Mouse (Mus musculus) MEL (cell line): ENCODE results near the gene Ubl5. TPM values are rescaled to one million over a fixed set of nuclear protein-coding genes. Genes with fewer than 3 reads are reported as not detected.

Experiments
- DNase-seq: peaks from one replicate; pipeline ENCODE4 v3.0.0; 2011; ENCODE audit warnings: low read depth, low spot score
- H3K27ac ChIP-seq: 2 replicates; pipeline ENCODE4 v1.5.1; 2012; ENCODE audit warnings: low read depth, mild to moderate bottlenecking, control low read depth, low read length, moderate library complexity; ENCODE audit not compliant: control insufficient read depth
- H3K27me3 ChIP-seq, 2 experiments: fragments of 150-350 bp in 1 of 2; sonication (generic) in 1 of 2; 2 replicates each; pipeline ENCODE4 v1.6.1; 2012; ENCODE audit warnings: low read length in 2 of 2, mild to moderate bottlenecking in 2 of 2, improper control_type of control experiment in 1 of 2, moderate library complexity in 1 of 2; ENCODE audit not compliant: insufficient read depth in 2 of 2, control insufficient read depth in 1 of 2
- H3K36me3 ChIP-seq, 2 experiments: 2 replicates each; pipeline ENCODE4 v1.6.1; 2012 to 2014; ENCODE audit warnings: low read length in 2 of 2, improper control_type of control experiment in 1 of 2, inconsistent platforms in 1 of 2, mild to moderate bottlenecking in 1 of 2; ENCODE audit not compliant: insufficient read depth in 2 of 2, control insufficient read depth in 1 of 2
- H3K4me1 ChIP-seq, 2 experiments: fragments of 150-350 bp in 1 of 2; sonication (generic) in 1 of 2; 2 replicates each; pipeline ENCODE4 v1.6.1; 2012; ENCODE audit warnings: low read length in 2 of 2, improper control_type of control experiment in 1 of 2, mild to moderate bottlenecking in 1 of 2; ENCODE audit not compliant: insufficient read depth in 2 of 2, control insufficient read depth in 1 of 2
- H3K4me3 ChIP-seq, 2 experiments: fragments of 150-350 bp in 1 of 2; sonication (generic) in 1 of 2; 2 replicates each; pipeline ENCODE4 v1.5.1; 2012; ENCODE audit warnings: low read depth in 2 of 2, low read length in 2 of 2, mild to moderate bottlenecking in 2 of 2, moderate library complexity in 2 of 2, control low read depth in 1 of 2, improper control_type of control experiment in 1 of 2; ENCODE audit not compliant: control insufficient read depth in 1 of 2, insufficient read depth in 1 of 2
- H3K79me2 ChIP-seq: 2 replicates; pipeline ENCODE4 v1.6.1; 2012; ENCODE audit warnings: mild to moderate bottlenecking, low read length, moderate library complexity; ENCODE audit not compliant: control insufficient read depth, poor library complexity, insufficient read depth
- H3K9ac ChIP-seq: 2 replicates; pipeline ENCODE4 v1.6.1; 2012; ENCODE audit warnings: low read depth, mild to moderate bottlenecking, control low read depth, low read length, moderate library complexity; ENCODE audit not compliant: control insufficient read depth, poor library complexity, severe bottlenecking
- H3K9me3 ChIP-seq: fragments of 150-350 bp; sonication (generic); replicated peaks from 2 replicates; pipeline ENCODE4 v1.6.1; 2012; ENCODE audit warnings: mild to moderate bottlenecking, low read length, improper control_type of control experiment, moderate library complexity; ENCODE audit not compliant: insufficient read depth
- CHD1 ChIP-seq: IDR thresholded peaks from 2 replicates; pipeline ENCODE4 v1.6.1; 2012; ENCODE audit warnings: low read depth, mild to moderate bottlenecking, inconsistent platforms, low read length, improper control_type of control experiment
- CHD2 ChIP-seq: IDR thresholded peaks from 2 replicates; pipeline ENCODE4 v1.6.1; 2011; ENCODE audit warnings: low read length, improper control_type of control experiment
- CTCF ChIP-seq, 3 experiments: IDR thresholded peaks in 2 of 3; conservative IDR thresholded peaks in 1 of 3; 2 replicates each; pipeline ENCODE4 v1.5.1; 2011 to 2012; ENCODE audit warnings: low read length in 3 of 3, low read depth in 2 of 3, mild to moderate bottlenecking in 2 of 3, improper control_type of control experiment in 1 of 3, inconsistent platforms in 1 of 3, mixed read lengths in 1 of 3, moderate library complexity in 1 of 3; ENCODE audit not compliant: control insufficient read depth in 1 of 3, insufficient read depth in 1 of 3, poor library complexity in 1 of 3, severe bottlenecking in 1 of 3
- E2F4 ChIP-seq: IDR thresholded peaks from 2 replicates; pipeline ENCODE4 v1.6.1; 2011; ENCODE audit warnings: low read depth, low read length, improper control_type of control experiment, borderline replicate concordance
- EP300 ChIP-seq, 2 experiments: IDR thresholded peaks; 2 replicates each; pipeline ENCODE4 v1.6.1; 2011; ENCODE audit warnings: improper control_type of control experiment in 2 of 2, low read length in 2 of 2, low read depth in 1 of 2, mild to moderate bottlenecking in 1 of 2
- GABPA ChIP-seq: IDR thresholded peaks from 2 replicates; pipeline ENCODE4 v1.6.1; 2012; ENCODE audit warnings: low read depth, mild to moderate bottlenecking, inconsistent platforms, low read length, improper control_type of control experiment, moderate library complexity
- GATA1 ChIP-seq: IDR thresholded peaks from 2 replicates; pipeline ENCODE4 v1.6.1; 2011; ENCODE audit warnings: low read depth, low read length, improper control_type of control experiment
- HCFC1 ChIP-seq: IDR thresholded peaks from 2 replicates; pipeline ENCODE4 v1.6.1; 2012; ENCODE audit warnings: low read depth, mild to moderate bottlenecking, inconsistent platforms, low read length, improper control_type of control experiment, moderate library complexity
- KAT2A ChIP-seq: conservative IDR thresholded peaks from 2 replicates; pipeline ENCODE4 v1.6.1; 2012; ENCODE audit warnings: low read depth, low read length, improper control_type of control experiment, inconsistent platforms
- MAFK ChIP-seq: IDR thresholded peaks from 2 replicates; pipeline ENCODE4 v1.6.1; 2011; ENCODE audit warnings: low read depth, mild to moderate bottlenecking, low read length, improper control_type of control experiment, borderline replicate concordance
- MAZ ChIP-seq: IDR thresholded peaks from 2 replicates; pipeline ENCODE4 v1.6.1; 2012; ENCODE audit warnings: low read depth, mild to moderate bottlenecking, inconsistent platforms, low read length, improper control_type of control experiment
- MEF2A ChIP-seq: IDR thresholded peaks from 2 replicates; pipeline ENCODE4 v1.6.1; 2014; ENCODE audit warnings: low read depth, mild to moderate bottlenecking, inconsistent platforms, low read length, improper control_type of control experiment; ENCODE audit not compliant: poor library complexity, insufficient replicate concordance, severe bottlenecking; ENCODE audit errors: extremely low read depth
- MXI1 ChIP-seq: IDR thresholded peaks from 2 replicates; pipeline ENCODE4 v1.6.1; 2011; ENCODE audit warnings: mild to moderate bottlenecking, low read depth, low read length, improper control_type of control experiment
- NRF1 ChIP-seq: IDR thresholded peaks from 2 replicates; pipeline ENCODE4 v1.6.1; 2014; ENCODE audit warnings: low read depth, mild to moderate bottlenecking, inconsistent platforms, low read length, improper control_type of control experiment, moderate library complexity; ENCODE audit not compliant: poor library complexity, insufficient read depth, severe bottlenecking
- POLR2A ChIP-seq, 2 experiments: IDR thresholded peaks; 2 replicates each; pipeline ENCODE4 v1.6.1; 2011 to 2012; ENCODE audit warnings: low read length in 2 of 2, mild to moderate bottlenecking in 2 of 2, control low read depth in 1 of 2, improper control_type of control experiment in 1 of 2, low read depth in 1 of 2, moderate library complexity in 1 of 2; ENCODE audit not compliant: control insufficient read depth in 1 of 2, insufficient read depth in 1 of 2, poor library complexity in 1 of 2
- POLR2AphosphoS2 ChIP-seq: IDR thresholded peaks from 2 replicates; pipeline ENCODE4 v1.6.1; 2011; ENCODE audit warnings: low read length, improper control_type of control experiment
- POLR2AphosphoS5 ChIP-seq: IDR thresholded peaks from 2 replicates; pipeline ENCODE4 v1.6.1; 2012; ENCODE audit warnings: low read depth, borderline replicate concordance, mild to moderate bottlenecking, inconsistent platforms, low read length, moderate library complexity, mixed read lengths
- RAD21 ChIP-seq: IDR thresholded peaks from 2 replicates; pipeline ENCODE4 v1.6.1; 2011; ENCODE audit warnings: mild to moderate bottlenecking, low read depth, low read length, improper control_type of control experiment
- RCOR1 ChIP-seq: IDR thresholded peaks from 2 replicates; pipeline ENCODE4 v1.6.1; 2012; ENCODE audit warnings: low read depth, mild to moderate bottlenecking, inconsistent platforms, low read length, improper control_type of control experiment
- SIN3A ChIP-seq: IDR thresholded peaks from 2 replicates; pipeline ENCODE4 v1.6.1; 2012; ENCODE audit warnings: low read length, improper control_type of control experiment, inconsistent platforms
- SMC3 ChIP-seq: IDR thresholded peaks from 2 replicates; pipeline ENCODE4 v1.6.1; 2011; ENCODE audit warnings: low read depth, low read length, improper control_type of control experiment
- TAL1 ChIP-seq: IDR thresholded peaks from 2 replicates; pipeline ENCODE4 v1.6.1; 2012; ENCODE audit warnings: mild to moderate bottlenecking, inconsistent platforms, low read length, moderate library complexity, mixed read lengths
- TBP ChIP-seq: IDR thresholded peaks from 2 replicates; pipeline ENCODE4 v1.8.0; 2011; ENCODE audit warnings: low read depth, low read length, improper control_type of control experiment
- TCF12 ChIP-seq: IDR thresholded peaks from 2 replicates; pipeline ENCODE4 v1.6.1; 2014; ENCODE audit warnings: low read depth, mild to moderate bottlenecking, inconsistent platforms, low read length, improper control_type of control experiment, moderate library complexity
- USF1 ChIP-seq: IDR thresholded peaks from 2 replicates; pipeline ENCODE4 v1.6.1; 2014; ENCODE audit warnings: low read depth, mild to moderate bottlenecking, inconsistent platforms, low read length, improper control_type of control experiment, moderate library complexity
- ZMIZ1 ChIP-seq: IDR thresholded peaks from 2 replicates; pipeline ENCODE4 v1.6.1; 2012; ENCODE audit warnings: low read depth, mild to moderate bottlenecking, inconsistent platforms, low read length, improper control_type of control experiment, moderate library complexity
- polyA plus RNA-seq, 2 experiments: library from polyadenylated mRNA; stranded (reverse) in 1 of 2; unstranded in 1 of 2; fragments of >175 nt in 1 of 2; fragments of >200 nt in 1 of 2; gene quantifications; 2 replicates each; pipeline versions ENCODE4 v1.2.1 to v1.2.4; 2012; ENCODE audit warnings: low replicate concordance in 2 of 2, low read depth in 1 of 2; ENCODE audit not compliant: insufficient read length in 2 of 2, insufficient read depth in 1 of 2, missing spikeins in 1 of 2
- total RNA-seq: library from RNA; depleted of rRNA; stranded (reverse); fragments of 300-350 nt; gene quantifications from 2 replicates; pipeline ENCODE4 v1.2.3, GENCODE M21; 2012

Ubl5 gene
- total and polyA plus RNA-seq, 3 experiments: 850 to 1,103 TPM; not detected in 1

DNA sequence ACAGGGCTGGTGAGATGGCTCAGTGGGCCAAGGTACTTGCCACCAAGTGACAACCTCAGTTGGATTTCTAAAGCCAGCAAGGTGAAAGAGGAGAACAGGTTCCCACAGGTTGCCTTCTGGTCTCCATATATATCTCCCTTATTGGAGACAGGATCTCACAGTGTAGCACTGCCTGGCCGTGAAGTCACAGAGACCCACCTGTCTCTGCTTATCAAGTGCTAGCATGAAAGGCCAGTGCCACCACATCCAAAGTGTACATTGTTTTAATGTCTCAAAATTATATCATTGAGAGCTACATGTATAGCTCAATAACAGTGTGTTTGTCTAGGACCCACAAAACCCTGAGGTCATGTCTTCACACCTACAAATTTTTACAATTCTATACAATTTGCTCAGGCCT lies 36.4 kb upstream of the Ubl5 start:
- Histone ChIP-seq H3K79me2 (peaks cover 3% of the 10 kb centered on the region; the same call in 1 of the 2 replicates), H3K27ac (no peak overlapping the region), H3K36me3 (peaks cover 0 to 11% of the 10 kb centered on the region in 2 experiments; a peak in 2 of 4 replicates), H3K9ac (no peak overlapping the region), H3K27me3 (no peaks in the 10 kb centered on the region), H3K9me3 (no peaks in the 10 kb centered on the region), H3K4me3 (peak overlapping the region in 1 of 2 experiments; percentile 84; a peak in 1 of 4 replicates), H3K4me1 (peaks cover 0 to 3% of the 10 kb centered on the region in 2 experiments; a peak in 2 of 4 replicates)
- no peak for TF ChIP-seq USF1
- no peak for TF ChIP-seq POLR2AphosphoS5
- no peak for TF ChIP-seq E2F4
- TF ChIP-seq EP300 (IDR thresholded peaks at IDR 0.05; ENCODE audit: low read depth in 1 of 2, low read length in 2 of 2): no peak
- no peak for TF ChIP-seq GABPA
- TF ChIP-seq HCFC1: 0 out of 2 replicates have a peak, but pooled peaks have one; percentile 0
- no peak for TF ChIP-seq NRF1
- TF ChIP-seq TCF12: no peak
- DNase-seq: peak; percentile 30

DNA sequence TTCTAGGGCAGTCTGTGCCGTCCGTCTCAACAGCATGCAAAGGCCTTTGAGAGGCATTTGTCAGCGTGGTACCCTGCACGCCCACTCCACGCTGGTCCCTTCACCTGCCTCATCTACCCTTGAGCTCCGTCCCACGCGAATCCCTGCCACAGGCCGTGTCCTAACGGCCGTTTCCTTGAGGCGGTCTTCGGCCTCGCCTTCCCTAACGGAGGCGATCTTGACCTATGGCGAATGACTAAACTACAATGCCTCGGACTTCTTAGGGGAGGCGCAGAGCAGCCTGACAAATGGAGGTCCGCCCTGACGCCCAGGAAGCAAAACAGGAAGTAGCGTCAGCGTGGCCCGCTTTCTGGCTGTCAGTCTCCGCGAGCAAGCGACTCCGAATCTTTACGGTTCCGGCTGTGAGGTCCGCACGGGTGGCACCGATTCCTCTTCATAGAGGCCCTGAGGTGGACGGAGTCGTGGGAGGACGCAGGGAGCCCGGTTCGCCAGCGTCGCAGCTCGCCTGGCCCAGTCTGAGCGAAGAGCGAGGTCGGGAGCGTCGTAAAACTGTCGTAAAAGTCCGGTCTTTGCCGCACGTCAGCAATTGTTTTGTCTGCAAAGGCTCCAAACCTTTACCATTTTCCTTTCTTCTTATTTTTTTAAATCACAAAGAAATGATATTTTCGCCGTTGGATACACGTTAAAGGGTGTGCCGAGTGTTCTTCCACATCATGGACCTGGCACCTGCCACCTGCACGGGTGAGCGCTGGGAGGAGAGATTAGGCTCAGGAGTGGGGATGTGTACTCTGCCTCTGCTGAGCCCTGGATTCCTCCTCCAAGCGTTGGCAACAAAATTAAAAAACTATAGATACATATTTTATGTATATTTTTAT lies 35.3 kb upstream of the Ubl5 start:
- Histone ChIP-seq H3K79me2 (peaks cover 3% of the 10 kb centered on the region; the same call in 1 of the 2 replicates), H3K9ac (peak overlapping the region; percentile 82), H3K36me3 (peaks cover 0 to 11% of the 10 kb centered on the region in 2 experiments; a peak in 2 of 4 replicates), H3K9me3 (no peaks in the 10 kb centered on the region), H3K4me3 (peak overlapping the region; percentile 78 to 84), H3K4me1 (peaks cover 0 to 3% of the 10 kb centered on the region in 2 experiments; a peak in 2 of 4 replicates), H3K27me3 (no peaks in the 10 kb centered on the region), H3K27ac (peak overlapping the region; percentile 90)
- peak; percentile 100 for DNase-seq
- TF ChIP-seq MEF2A: no peak
- no peak for TF ChIP-seq TAL1
- TF ChIP-seq GATA1: peak; percentile 43; the same call in 1 of the 2 replicates
- TF ChIP-seq EP300 (IDR thresholded peaks at IDR 0.05; ENCODE audit: low read depth in 1 of 2, low read length in 2 of 2): no peak
- TF ChIP-seq KAT2A: peak; percentile 90
- TF ChIP-seq CHD1: peak; percentile 73; the same call in 1 of the 2 replicates
- TF ChIP-seq TBP: peak; percentile 87
- TF ChIP-seq MAZ: no peak
- peak; percentile 65 for TF ChIP-seq TCF12
- TF ChIP-seq GABPA: no peak; the same call in 1 of the 2 replicates
- TF ChIP-seq HCFC1: peak; percentile 91
- TF ChIP-seq CHD2: no peak
- peak; percentile 94 for TF ChIP-seq SIN3A
- TF ChIP-seq POLR2AphosphoS2: peak; percentile 89; the same call in 1 of the 2 replicates
- TF ChIP-seq ZMIZ1: peak; percentile 87
- peak; percentile 94 to 98 for TF ChIP-seq POLR2A (IDR thresholded peaks at IDR 0.05; ENCODE audit: control insufficient read depth in 1 of 2, insufficient read depth in 1 of 2, low read depth in 1 of 2, low read length in 2 of 2, poor library complexity in 1 of 2)
- TF ChIP-seq MXI1: peak; percentile 93
- TF ChIP-seq POLR2AphosphoS5: peak; percentile 91; the same call in 1 of the 2 replicates
- peak; percentile 58; the same call in 1 of the 2 replicates for TF ChIP-seq MAFK
- no peak for TF ChIP-seq USF1
- no peak for TF ChIP-seq CTCF (IDR thresholded peaks at IDR 0.05 in 2 of 3, conservative IDR thresholded peaks at IDR 0.05 in 1 of 3; ENCODE audit: control insufficient read depth in 1 of 3, insufficient read depth in 1 of 3, low read depth in 2 of 3, low read length in 3 of 3, poor library complexity in 1 of 3, severe bottlenecking in 1 of 3)
- TF ChIP-seq SMC3: no peak
- TF ChIP-seq NRF1: 0 out of 2 replicates have a peak, but pooled peaks have one; percentile 24
- TF ChIP-seq RAD21: no peak
- no peak for TF ChIP-seq RCOR1
